12 mouse cellular contexts compared by ENCODE assay signal in genomic region chr3:98273623-98274398, GRCm38 (mm10). TPM values are rescaled to one million over a fixed set of nuclear protein-coding genes. Genes with fewer than 3 reads are reported as not detected.
DNase-seq lines count a peak whose midpoint lies in the region; ATAC-seq and TF ChIP-seq lines count a peak whose summit lies in the region.
"Had no signal": no experiment of that assay in that cellular context is flagged by ENCODE, and none has a peak within 500 bp of the region (broad histone marks: within the 10 kb centered on the region; RNA-seq: fewer than 3 reads in every experiment).

No protein-coding gene starts in this region.

- peaks cover 14% of the 10 kb centered on the region for H3K4me1 ChIP-seq in kidney, embryonic 15.5 days
- no peaks in the 10 kb centered on the region for H3K4me1 ChIP-seq in forebrain, postnatal 0 days (ENCODE audit: insufficient read depth)
- H3K4me1 ChIP-seq in midbrain, embryonic 13.5 days (replicated peaks) = peaks cover 4% of the 10 kb centered on the region; the same call in 1 of the 2 replicates

- ATAC-seq in kidney, embryonic 15.5 days (replicated peaks; ENCODE audit: low FRiP score) = peak; percentile 60; the same call in 1 of the 2 replicates
- 0 out of 2 replicates have a peak, but pooled peaks have one; percentile 32 for ATAC-seq in common myeloid progenitor, adult 5-6 weeks (replicated peaks; ENCODE audit: low read depth, poor library complexity, severe bottlenecking)
- ATAC-seq in forebrain, postnatal 0 days = peak; percentile 34; the same call in 1 of the 2 replicates
- ATAC-seq in midbrain, embryonic 13.5 days = peak; percentile 58

- H3K9me3 ChIP-seq in kidney, embryonic 15.5 days (replicated peaks) = no peaks in the 10 kb centered on the region
- no peaks in the 10 kb centered on the region for H3K9me3 ChIP-seq in forebrain, postnatal 0 days (ENCODE audit: low read length)
- no peaks in the 10 kb centered on the region for H3K9me3 ChIP-seq in midbrain, embryonic 13.5 days

- no peak overlapping the region for H3K4me3 ChIP-seq in kidney, embryonic 15.5 days (replicated peaks)
- H3K4me3 ChIP-seq in forebrain, postnatal 0 days (ENCODE audit: low read depth, low read length) = no peak overlapping the region
- no peak overlapping the region for H3K4me3 ChIP-seq in midbrain, embryonic 13.5 days (replicated peaks)

- no peak overlapping the region for H3K4me2 ChIP-seq in kidney, embryonic 15.5 days
- H3K4me2 ChIP-seq in forebrain, postnatal 0 days (ENCODE audit: low read depth) = no peak overlapping the region
- no peak overlapping the region for H3K4me2 ChIP-seq in midbrain, embryonic 13.5 days (replicated peaks)

- WGBS in kidney, embryonic 15.5 days = 42% methylated on average over 11 of the region's 11 CpGs
- 58% methylated on average over 11 of the region's 11 CpGs for WGBS in forebrain, postnatal 0 days
- WGBS in midbrain, embryonic 13.5 days = 51% methylated on average over 11 of the region's 11 CpGs

- TF ChIP-seq CTCF in forebrain, postnatal 0 days (IDR thresholded peaks at IDR 0.05; ENCODE audit: low read depth) = no peak

- peak overlapping the region; percentile 32; the same call in 1 of the 2 replicates for H3K27ac ChIP-seq in kidney, embryonic 15.5 days
- no peak overlapping the region for H3K27ac ChIP-seq in forebrain, postnatal 0 days (ENCODE audit: low read depth, low read length)
- no peak overlapping the region for H3K27ac ChIP-seq in midbrain, embryonic 13.5 days

- H3K27me3 ChIP-seq in kidney, embryonic 15.5 days = no peaks in the 10 kb centered on the region
- H3K27me3 ChIP-seq in forebrain, postnatal 0 days (ENCODE audit: insufficient read depth, low read length) = no peaks in the 10 kb centered on the region
- H3K27me3 ChIP-seq in midbrain, embryonic 13.5 days = no peaks in the 10 kb centered on the region

- H3K9ac ChIP-seq in kidney, embryonic 15.5 days = no peak overlapping the region
- no peak overlapping the region for H3K9ac ChIP-seq in forebrain, postnatal 0 days
- no peak overlapping the region for H3K9ac ChIP-seq in midbrain, embryonic 13.5 days (replicated peaks)

- no peak for DNase-seq in kidney, adult 8-10 months
- DNase-seq in forebrain, postnatal 0 days = no peak
- no peak for DNase-seq in left cerebral cortex, adult 18-20 months (ENCODE audit: low spot score in 2 of 2)
- no peak for DNase-seq in right cerebral cortex, adult 2 months (ENCODE audit: low spot score in 2 of 2)
- DNase-seq: cerebellum, postnatal 10 days; kidney, adult 2 months; right cerebral cortex, postnatal 14 days had no signal

- no peaks in the 10 kb centered on the region for H3K36me3 ChIP-seq in kidney, embryonic 15.5 days
- H3K36me3 ChIP-seq in forebrain, postnatal 0 days (ENCODE audit: insufficient read depth) = no peaks in the 10 kb centered on the region
- no peaks in the 10 kb centered on the region for H3K36me3 ChIP-seq in midbrain, embryonic 13.5 days

RNA-seq across cellular contexts. Expression of gene Hmgcs2, which starts 6.4 kb away (rescaled TPM):
- 8.2 and 12.7 TPM in 2 replicates for polyA plus RNA-seq in kidney, embryonic 15.5 days (2015; fragmentation: Nextera tagmentation; extraction: Ambion mirVana)
- 0.05 and 0.58 TPM in 2 replicates for total RNA-seq in common myeloid progenitor, adult 5-6 weeks (2017)
- total RNA-seq in forebrain, postnatal 0 days (2014; rRNA removed) = 22.5 and 26.9 TPM in 2 replicates
- polyA plus RNA-seq in forebrain, postnatal 0 days (2015; fragmentation: Nextera tagmentation; extraction: Ambion mirVana) = 30.0 and 33.6 TPM in 2 replicates
- 8.1 and 9.6 TPM in 2 replicates for polyA plus RNA-seq in midbrain, embryonic 13.5 days (2015; fragmentation: Nextera tagmentation; extraction: Ambion mirVana)
- 1 to 10 TPM; 5.2 to 6.4 TPM for total RNA-seq in left cerebral cortex, adult 18-20 months (2021)
- total RNA-seq: CH12.LX had no signal

RNA-seq across cellular contexts. Expression of gene Reg4, which starts 51.9 kb away (rescaled TPM):
- polyA plus RNA-seq in kidney, embryonic 15.5 days (2015; fragmentation: Nextera tagmentation; extraction: Ambion mirVana) = 0.21 and 0.22 TPM in 2 replicates
- not detected in 2 replicates for total RNA-seq in common myeloid progenitor, adult 5-6 weeks (2017)
- total RNA-seq in forebrain, postnatal 0 days (2014; rRNA removed) = not detected in 2 replicates
- polyA plus RNA-seq in forebrain, postnatal 0 days (2015; fragmentation: Nextera tagmentation; extraction: Ambion mirVana) = not detected in 2 replicates
- polyA plus RNA-seq in midbrain, embryonic 13.5 days (2015; fragmentation: Nextera tagmentation; extraction: Ambion mirVana) = not detected in 2 replicates
- total RNA-seq in left cerebral cortex, adult 18-20 months (2021) = not detected
- total RNA-seq: CH12.LX had no signal
- polyA plus RNA-seq: kidney, adult 2 months; neural tube, embryonic 11.5 days had no signal
